Mouse (Mus musculus) thymus, adult 2 months (tissue): Measurements from ENCODE around the gene Pnpla2. TPM values are rescaled to one million over a fixed set of nuclear protein-coding genes. Genes with fewer than 3 reads are reported as not detected.

Source experiments
- DNase-seq: peaks from one replicate; pipeline ENCODE4 v3.0.0; 2021
- H3K27ac ChIP-seq: fragments of 200-500 bp; 2 replicates; pipeline ENCODE4 v1.5.1; 2012; ENCODE audit warnings: low read length, control low read depth; ENCODE audit not compliant: control insufficient read depth, insufficient read depth
- H3K27me3 ChIP-seq: fragments of 200-500 bp; 2 replicates; pipeline ENCODE4 v1.6.1; 2012; ENCODE audit warnings: mild to moderate bottlenecking, low read length, moderate library complexity, mixed read lengths; ENCODE audit not compliant: control insufficient read depth, insufficient read depth
- H3K36me3 ChIP-seq: fragments of 200-500 bp; 2 replicates; pipeline ENCODE4 v1.6.1; 2012; ENCODE audit warnings: mild to moderate bottlenecking, low read length, moderate library complexity; ENCODE audit not compliant: control insufficient read depth, insufficient read depth
- H3K4me1 ChIP-seq: fragments of 200-500 bp; replicated peaks from 2 replicates; pipeline ENCODE4 v1.6.1; 2012; ENCODE audit warnings: low read length; ENCODE audit not compliant: control insufficient read depth, insufficient read depth
- H3K4me3 ChIP-seq: fragments of 200-500 bp; 2 replicates; pipeline ENCODE4 v1.5.1; 2012; ENCODE audit warnings: mild to moderate bottlenecking, low read length, control low read depth, moderate library complexity; ENCODE audit not compliant: control insufficient read depth, insufficient read depth
- CTCF ChIP-seq: fragments of 200-500 bp; IDR thresholded peaks from 2 replicates; pipeline ENCODE4 v1.5.1; 2012; ENCODE audit warnings: mild to moderate bottlenecking, control low read depth, low read length, moderate library complexity, borderline replicate concordance; ENCODE audit not compliant: control insufficient read depth, poor library complexity, insufficient read depth; ENCODE audit errors: extremely low read depth
- POLR2A ChIP-seq: fragments of 200-500 bp; IDR thresholded peaks from 2 replicates; pipeline ENCODE4 v1.6.1; 2012; ENCODE audit warnings: mild to moderate bottlenecking, low read length, control low read depth, moderate library complexity; ENCODE audit not compliant: control insufficient read depth, poor library complexity, insufficient read depth; ENCODE audit errors: extremely low read depth
- WGBS: fragments of 180-500 bp; shearing (Covaris S2); methylation state at CpG from one replicate; pipeline ENCODE4 v1.1.7; 2018; 5-methylcytosine and 5-hydroxymethylcytosine counted together
- polyA plus RNA-seq: library from polyadenylated mRNA; depleted of rRNA; stranded (reverse); fragments of >200 nt; gene quantifications from 2 replicates; pipeline ENCODE4 v1.2.3, GENCODE M21; 2012

The Pnpla2 gene
- polyA plus RNA-seq, 1 experiment = 256 TPM

- H3K4me3 ChIP-seq = no peak overlapping the region
- 92% methylated on average over 15 of the region's 15 CpGs for WGBS
- no peak for TF ChIP-seq POLR2A
- peak; percentile 75; the same call in 1 of the 2 replicates for TF ChIP-seq CTCF
- DNase-seq = peak; percentile 50
- H3K4me1 ChIP-seq = peaks cover 26% of the 10 kb centered on the region
- H3K36me3 ChIP-seq = no peaks in the 10 kb centered on the region
- no peak overlapping the region for H3K27ac ChIP-seq
- H3K27me3 ChIP-seq = peaks cover 2% of the 10 kb centered on the region; the same call in 1 of the 2 replicates
Observed at GRCm38 (mm10) chr7:141457986-141458660, 3.1 kb downstream of the Pnpla2 start.

- no peaks in the 10 kb centered on the region for H3K36me3 ChIP-seq
- 96% methylated on average over 11 of the region's 11 CpGs for WGBS
- H3K27ac ChIP-seq = no peak overlapping the region
- H3K27me3 ChIP-seq = peaks cover 2% of the 10 kb centered on the region; the same call in 1 of the 2 replicates
- no peak overlapping the region for H3K4me3 ChIP-seq
- H3K4me1 ChIP-seq = peaks cover 26% of the 10 kb centered on the region
- no peak for DNase-seq
- TF ChIP-seq POLR2A = no peak
- TF ChIP-seq CTCF = no peak
Observed at GRCm38 (mm10) chr7:141458661-141459060, 3.7 kb downstream of the Pnpla2 start.

- Histone ChIP-seq H3K4me1 (peaks cover 25% of the 10 kb centered on the region), H3K36me3 (no peaks in the 10 kb centered on the region), H3K27ac (no peak overlapping the region), H3K4me3 (no peak overlapping the region), H3K27me3 (peaks cover 2% of the 10 kb centered on the region; the same call in 1 of the 2 replicates)
- WGBS = 97% methylated on average over 17 of the region's 17 CpGs
- TF ChIP-seq POLR2A (no peak), CTCF (no peak)
- no peak for DNase-seq
Observed at GRCm38 (mm10) chr7:141459301-141459711, 4.3 kb downstream of the Pnpla2 start.

GRCm38 (mm10) chr7:141460001-141460390 is 5.0 kb downstream of the Pnpla2 start:
- no peaks in the 10 kb centered on the region for H3K36me3 ChIP-seq
- H3K27ac ChIP-seq = no peak overlapping the region
- no peak overlapping the region for H3K4me3 ChIP-seq
- H3K27me3 ChIP-seq = peaks cover 2% of the 10 kb centered on the region; the same call in 1 of the 2 replicates
- TF ChIP-seq POLR2A = no peak
- TF ChIP-seq CTCF = no peak
- no peak for DNase-seq
- H3K4me1 ChIP-seq = peaks cover 19% of the 10 kb centered on the region
- 90% methylated on average over 5 of the region's 5 CpGs for WGBS

- WGBS = 88% methylated on average over 15 of the region's 15 CpGs
- peak within 1 kb of the TSS; percentile 12; the same call in 1 of the 2 replicates for H3K4me3 ChIP-seq
- no peak for TF ChIP-seq CTCF
- no peak for TF ChIP-seq POLR2A
- H3K27ac ChIP-seq = no peak within 1 kb of the TSS
- H3K36me3 ChIP-seq = no peaks in the 10 kb centered on the region
- peaks cover 19% of the 10 kb centered on the region for H3K4me1 ChIP-seq
- DNase-seq = no peak
- peaks cover 2% of the 10 kb centered on the region; the same call in 1 of the 2 replicates for H3K27me3 ChIP-seq
Observed at GRCm38 (mm10) chr7:141460391-141461113, 5.6 kb downstream of the Pnpla2 start, which contains the start of gene Cracr2b. Gene Cracr2b, plus strand, starts transcription at chr7:141461094.

- TF ChIP-seq POLR2A (no peak), CTCF (0 out of 2 replicates have a peak, but pooled peaks have one; percentile 28)
- DNase-seq = no peak
- Histone ChIP-seq H3K4me1 (peaks cover 11% of the 10 kb centered on the region), H3K27me3 (peaks cover 2% of the 10 kb centered on the region; the same call in 1 of the 2 replicates), H3K27ac (no peak overlapping the region), H3K36me3 (no peaks in the 10 kb centered on the region), H3K4me3 (peak overlapping the region; percentile 12; the same call in 1 of the 2 replicates)
- WGBS = 10% methylated on average over 58 of the region's 59 CpGs
Observed at GRCm38 (mm10) chr7:141461521-141462332, 6.7 kb downstream of the Pnpla2 start.
